Mouse (Mus musculus): Measurements from ENCODE around the gene Bco2. TPM values are rescaled to one million over a fixed set of nuclear protein-coding genes. Genes with fewer than 3 reads are reported as not detected.

The Bco2 gene
- total RNA-seq, 2 experiments from 2014 or later = 2.7 to 5.7 TPM

- no peak for DNase-seq
Observed at GRCm38 (mm10) chr9:50515462-50515861, 39.5 kb downstream of the Bco2 start.

- no peak for DNase-seq
Observed at GRCm38 (mm10) chr9:50507570-50507969, 47.4 kb downstream of the Bco2 start.

- DNase-seq = no peak
Observed at GRCm38 (mm10) chr9:50505405-50505804, 49.6 kb downstream of the Bco2 start.

GRCm38 (mm10) chr9:50502949-50503348 is 52.0 kb downstream of the Bco2 start:
- no peak for DNase-seq

- DNase-seq = no peak
Observed at GRCm38 (mm10) chr9:50500974-50501501, 53.9 kb downstream of the Bco2 start.

- DNase-seq = no peak
Observed at GRCm38 (mm10) chr9:50500467-50500973, 54.5 kb downstream of the Bco2 start.

- DNase-seq = no peak
Observed at GRCm38 (mm10) chr9:50499781-50500180, 55.2 kb downstream of the Bco2 start.

GRCm38 (mm10) chr9:50498815-50499214 is 56.2 kb downstream of the Bco2 start:
- no peak for DNase-seq

GRCm38 (mm10) chr9:50497536-50497935 is 57.4 kb downstream of the Bco2 start:
- peak; percentile 39 to 55 for DNase-seq

GRCm38 (mm10) chr9:50497076-50497475 is 57.9 kb downstream of the Bco2 start:
- DNase-seq = no peak

- DNase-seq = no peak
Observed at GRCm38 (mm10) chr9:50496546-50496945, 58.4 kb downstream of the Bco2 start.

- no peak for DNase-seq
Observed at GRCm38 (mm10) chr9:50496151-50496505, 58.9 kb downstream of the Bco2 start.

- no peak for DNase-seq
Observed at GRCm38 (mm10) chr9:50495405-50496150, 59.4 kb downstream of the Bco2 start.

- no peak for DNase-seq
Observed at GRCm38 (mm10) chr9:50494311-50494710, 60.7 kb downstream of the Bco2 start, which contains the start of gene Plet1. Plet1 (plus strand) TSS chr9:50494525.

- DNase-seq = no peak
Observed at GRCm38 (mm10) chr9:50493777-50494176, 61.2 kb downstream of the Bco2 start.

- DNase-seq = no peak
Observed at GRCm38 (mm10) chr9:50491531-50492045, 63.4 kb downstream of the Bco2 start.

- DNase-seq = no peak
Observed at GRCm38 (mm10) chr9:50490836-50491235, 64.1 kb downstream of the Bco2 start.

- DNase-seq = no peak
Observed at GRCm38 (mm10) chr9:50485521-50485920, 69.5 kb downstream of the Bco2 start.

Other genes starting within 250 kb of the Bco2 start
- gene Rpl10-ps3, start 210.2 kb downstream of the Bco2 start, total RNA-seq (2021) = 1,000 to 10,000 TPM; 1,100 to 1,109 TPM
- not detected for gene Plet1, start 60.7 kb downstream of the Bco2 start, total RNA-seq (2021)
- gene Pts, start 26.5 kb downstream of the Bco2 start, total RNA-seq (2021) = 10 to 100 TPM; 59.2 to 88.5 TPM
- 1 to 10 TPM; 4.3 to 5.5 TPM for gene Il18, start 354 bp downstream of the Bco2 start, total RNA-seq (2021)
- not detected for gene Tex12, start 6.1 kb upstream of the Bco2 start, total RNA-seq (2021)
- gene Sdhd, start 48.6 kb upstream of the Bco2 start, total RNA-seq (2021) = 100 to 1,000 TPM; 261 to 290 TPM
- 100 to 1,000 TPM; 196 to 200 TPM for gene Timm8b, start 48.7 kb upstream of the Bco2 start, total RNA-seq (2021)
- gene Pih1d2, start 62.1 kb upstream of the Bco2 start, total RNA-seq (2021) = 1 to 10 TPM; 2.2 to 2.3 TPM
- 10 to 100 TPM; 19.5 to 26.4 TPM for gene Nkapd1, start 62.3 kb upstream of the Bco2 start, total RNA-seq (2021)
- 100 to 1,000 TPM; 161 to 169 TPM for gene Dlat, start 104.6 kb upstream of the Bco2 start, total RNA-seq (2021)
- 1 to 10 TPM; 5.6 to 6.2 TPM for gene Dixdc1, start 184.3 kb upstream of the Bco2 start, total RNA-seq (2021)
- 1 to 10 TPM; 3.5 to 4.6 TPM for gene 2310030G06Rik, start 191.4 kb upstream of the Bco2 start, total RNA-seq (2021)
- gene Cryab, start 196.1 kb upstream of the Bco2 start, total RNA-seq (2021) = 10 to 100 TPM; 21.2 to 46.6 TPM
- 1 to 10 TPM; 1.5 to 2.2 TPM for gene Hspb2, start 197.2 kb upstream of the Bco2 start, total RNA-seq (2021)
- gene Fdxacb1, start 213.1 kb upstream of the Bco2 start, total RNA-seq (2021) = 1 to 10 TPM; 4.2 to 6.1 TPM
- gene Alg9, start 219.8 kb upstream of the Bco2 start, total RNA-seq (2021) = 10 to 100 TPM; 24.2 to 27.7 TPM
- gene 1110032A03Rik, start 220.3 kb upstream of the Bco2 start, total RNA-seq (2021) = 10 to 100 TPM; 34.9 to 44.5 TPM